Mouse (Mus musculus) heart, postnatal 14 days (tissue): ENCODE measurements around the gene Invs. TPM values are rescaled to one million over a fixed set of nuclear protein-coding genes. Genes with fewer than 3 reads are reported as not detected.
"Not testable (repeated sequence)": the region's sequence is repeated elsewhere in the genome, so short reads cannot be mapped to it uniquely, and the experiment has no call there.

ENCODE experiments used
- DNase-seq, 2 experiments: peaks; one replicate each; pipeline ENCODE4 v3.0.0; 2021 to 2022
- intact Hi-C: fragments of 180-260 bp; cut with DNase I; formaldehyde crosslinking; loops from one replicate; pipeline ENCODE4 v1.15.1; 2025
- total RNA-seq, 2 experiments: library from RNA; stranded (reverse); gene quantifications; 2 replicates each; pipeline ENCODE4 v1.2.3; 2021

Invs gene
- total RNA-seq, 2 experiments from 2014 or later = 3.7 to 4.2 TPM

GRCm38 (mm10) chr4:48321276-48321675 lies 41.7 kb downstream of the Invs start:
- no peak for DNase-seq
- intact Hi-C loops = no loop called here

GRCm38 (mm10) chr4:48322095-48322494 lies 42.5 kb downstream of the Invs start:
- intact Hi-C loops = no loop called here

GRCm38 (mm10) chr4:48327192-48327591 lies 47.6 kb downstream of the Invs start:
- intact Hi-C loops = no loop called here
- DNase-seq = no peak

More at GRCm38 (mm10) chr4:48322095-48322494, 42.5 kb downstream of the Invs start:
- no peak for DNase-seq

- DNase-seq = no peak
- intact Hi-C loops = no loop called here
These were observed 48.5 kb downstream of the Invs start for GRCm38 (mm10) chr4:48328042-48328441.

GRCm38 (mm10) chr4:48332453-48333051 lies 53.0 kb downstream of the Invs start:
- DNase-seq = no peak
- intact Hi-C loops = no loop called here

- DNase-seq = no peak
- intact Hi-C loops = no loop called here
These were observed 55.6 kb downstream of the Invs start for GRCm38 (mm10) chr4:48334927-48335763.

- DNase-seq = no peak
- intact Hi-C loops = no loop called here
These were observed 63.1 kb downstream of the Invs start for GRCm38 (mm10) chr4:48342705-48343104.

GRCm38 (mm10) chr4:48362367-48362766 lies 82.8 kb downstream of the Invs start:
- no peak for DNase-seq
- intact Hi-C loops = no loop called here

- no peak for DNase-seq
- intact Hi-C loops = no loop called here
These were observed 91.5 kb downstream of the Invs start for GRCm38 (mm10) chr4:48371037-48371436.

- intact Hi-C loops = loop anchor here (1.0 to 10.0 kb wide), 4 partner anchors 156 to 944 kb away; no protein-coding TSS in a partner anchor
- peak; percentile 67 to 82 for DNase-seq
These were observed 101.4 kb downstream of the Invs start for GRCm38 (mm10) chr4:48380940-48381339.

- intact Hi-C loops = loop anchor here (5.0 to 10.0 kb wide), 3 partner anchors 328 to 945 kb away; no protein-coding TSS in a partner anchor
- no peak for DNase-seq
These were observed 102.9 kb downstream of the Invs start for GRCm38 (mm10) chr4:48382506-48382905.

- no peak for DNase-seq
- intact Hi-C loops = no loop called here
These were observed 117.4 kb downstream of the Invs start for GRCm38 (mm10) chr4:48396949-48397348.

- intact Hi-C loops = no loop called here
- DNase-seq = no peak
These were observed 123.6 kb downstream of the Invs start for GRCm38 (mm10) chr4:48403066-48403640.

- intact Hi-C loops = not testable (repeated sequence)
These were observed 126.3 kb downstream of the Invs start for GRCm38 (mm10) chr4:48405724-48406491.

GRCm38 (mm10) chr4:48407350-48408039 lies 127.9 kb downstream of the Invs start:
- peak; percentile 64 to 71 for DNase-seq
- intact Hi-C loops = loop anchor here (1.0 kb wide), 1 partner anchor 182 kb away; no protein-coding TSS in a partner anchor

More at GRCm38 (mm10) chr4:48405724-48406491, 126.3 kb downstream of the Invs start:
- not testable (repeated sequence) for DNase-seq

- intact Hi-C loops = no loop called here
- no peak for DNase-seq
These were observed 133.9 kb downstream of the Invs start for GRCm38 (mm10) chr4:48413473-48413872.

GRCm38 (mm10) chr4:48415838-48416335 lies 136.3 kb downstream of the Invs start:
- peak; percentile 50 to 62 for DNase-seq
- intact Hi-C loops = no loop called here

GRCm38 (mm10) chr4:48418831-48419468 lies 139.4 kb downstream of the Invs start:
- intact Hi-C loops = no loop called here
- no peak for DNase-seq

- intact Hi-C loops = no loop called here
- DNase-seq = no peak
These were observed 143.1 kb downstream of the Invs start for GRCm38 (mm10) chr4:48422633-48423032.
